Mouse (Mus musculus): ENCODE measurements around the gene Krtap13. TPM values are rescaled to one million over a fixed set of nuclear protein-coding genes. Genes with fewer than 3 reads are reported as not detected.
"Not testable (repeated sequence)": the region's sequence is repeated elsewhere in the genome, so short reads cannot be mapped to it uniquely, and the experiment has no call there.

The Krtap13 gene
- not detected in 2 replicates for polyA plus RNA-seq (2015; fragmentation: Nextera tagmentation; extraction: Ambion mirVana)

GRCm38 (mm10) chr16:88751535-88751934 is at the start of gene Krtap13:
TSS of gene Krtap13 (minus strand) at chr16:88751635.
- ATAC-seq (ENCODE audit: insufficient number of reproducible peaks, insufficient read depth, low FRiP score, low TSS enrichment, low read depth); H3K9ac ChIP-seq; H3K27me3 ChIP-seq; H3K9me3 ChIP-seq; H3K27ac ChIP-seq; H3K4me1 ChIP-seq; H3K4me3 ChIP-seq; H3K36me3 ChIP-seq; H3K4me2 ChIP-seq: not testable (repeated sequence)
- 87% methylated on average over 3 of the region's 3 CpGs for WGBS

- Histone ChIP-seq H3K9ac (no peak overlapping the region), H3K4me1 (no peaks in the 10 kb centered on the region), H3K4me2 (no peak overlapping the region), H3K9me3 (no peaks in the 10 kb centered on the region), H3K36me3 (no peaks in the 10 kb centered on the region), H3K27me3 (no peaks in the 10 kb centered on the region), H3K27ac (no peak overlapping the region), H3K4me3 (no peak overlapping the region)
- ATAC-seq (ENCODE audit: insufficient number of reproducible peaks, insufficient read depth, low FRiP score, low TSS enrichment, low read depth): no peak
- WGBS: 81% methylated on average over 2 of the region's 2 CpGs
Measured at GRCm38 (mm10) chr16:88786786-88787185, 35.4 kb upstream of the Krtap13 start.

- Histone ChIP-seq H3K4me2 (no peak within 1 kb of the TSS), H3K4me3 (no peak within 1 kb of the TSS), H3K27me3 (no peaks in the 10 kb centered on the region), H3K4me1 (no peaks in the 10 kb centered on the region), H3K9me3 (no peaks in the 10 kb centered on the region), H3K9ac (no peak within 1 kb of the TSS), H3K36me3 (no peaks in the 10 kb centered on the region), H3K27ac (no peak within 1 kb of the TSS)
- 81% methylated on average over 6 of the region's 6 CpGs for WGBS
- ATAC-seq (ENCODE audit: insufficient number of reproducible peaks, insufficient read depth, low FRiP score, low TSS enrichment, low read depth): no peak
Measured at GRCm38 (mm10) chr16:88777596-88777995, 26.2 kb upstream of the Krtap13 start, which contains the start of gene Gm5965. TSS of gene Gm5965 (plus strand) at chr16:88777896.

- WGBS: 85% methylated on average over 2 of the region's 2 CpGs
- no peak for ATAC-seq (ENCODE audit: insufficient number of reproducible peaks, insufficient read depth, low FRiP score, low TSS enrichment, low read depth)
Measured at GRCm38 (mm10) chr16:88774106-88774505, 22.7 kb upstream of the Krtap13 start, which contains the start of gene 2310057N15Rik. TSS of gene 2310057N15Rik (minus strand) at chr16:88774206.

GRCm38 (mm10) chr16:88758547-88758946 is 7.1 kb upstream of the Krtap13 start, which contains the start of gene 2310034C09Rik:
TSS of gene 2310034C09Rik (plus strand) at chr16:88758847.
- WGBS: 92% methylated on average over 3 of the region's 3 CpGs
- H3K4me2 ChIP-seq; H3K9ac ChIP-seq; H3K4me1 ChIP-seq; H3K36me3 ChIP-seq; H3K27me3 ChIP-seq; H3K4me3 ChIP-seq; ATAC-seq (ENCODE audit: insufficient number of reproducible peaks, insufficient read depth, low FRiP score, low TSS enrichment, low read depth); H3K9me3 ChIP-seq; H3K27ac ChIP-seq: not testable (repeated sequence)

More at GRCm38 (mm10) chr16:88774106-88774505, 22.7 kb upstream of the Krtap13 start, which contains the start of gene 2310057N15Rik:
- H3K4me1 ChIP-seq: no peaks in the 10 kb centered on the region
- no peak within 1 kb of the TSS for H3K4me3 ChIP-seq
- H3K9me3 ChIP-seq: no peaks in the 10 kb centered on the region
- no peak within 1 kb of the TSS for H3K4me2 ChIP-seq
- H3K27ac ChIP-seq: no peak within 1 kb of the TSS
- H3K27me3 ChIP-seq: no peaks in the 10 kb centered on the region
- no peak within 1 kb of the TSS for H3K9ac ChIP-seq
- no peaks in the 10 kb centered on the region for H3K36me3 ChIP-seq

GRCm38 (mm10) chr16:88747943-88748342 is 3.5 kb downstream of the Krtap13 start:
- Histone ChIP-seq H3K4me2 (no peak overlapping the region), H3K36me3 (no peaks in the 10 kb centered on the region), H3K27me3 (no peaks in the 10 kb centered on the region), H3K9me3 (no peaks in the 10 kb centered on the region), H3K27ac (no peak overlapping the region), H3K9ac (no peak overlapping the region), H3K4me3 (no peak overlapping the region), H3K4me1 (no peaks in the 10 kb centered on the region)
- ATAC-seq (ENCODE audit: insufficient number of reproducible peaks, insufficient read depth, low FRiP score, low TSS enrichment, low read depth): no peak
- WGBS: 42% methylated on average over 4 of the region's 4 CpGs

GRCm38 (mm10) chr16:88744750-88745340 is 6.6 kb downstream of the Krtap13 start:
- Histone ChIP-seq H3K36me3 (no peaks in the 10 kb centered on the region), H3K27ac (no peak overlapping the region), H3K4me3 (no peak overlapping the region), H3K9me3 (no peaks in the 10 kb centered on the region), H3K27me3 (no peaks in the 10 kb centered on the region), H3K4me2 (no peak overlapping the region), H3K9ac (no peak overlapping the region), H3K4me1 (no peaks in the 10 kb centered on the region)
- 80% methylated on average over 4 of the region's 4 CpGs for WGBS
- ATAC-seq (ENCODE audit: insufficient number of reproducible peaks, insufficient read depth, low FRiP score, low TSS enrichment, low read depth): no peak

GRCm38 (mm10) chr16:88735391-88735790 is 16.0 kb downstream of the Krtap13 start:
- no peak overlapping the region for H3K27ac ChIP-seq
- no peak overlapping the region for H3K4me3 ChIP-seq
- H3K9me3 ChIP-seq: no peaks in the 10 kb centered on the region; the same call in 1 of the 2 replicates
- H3K4me1 ChIP-seq: no peaks in the 10 kb centered on the region
- 60% methylated on average over 2 of the region's 2 CpGs for WGBS
- ATAC-seq (ENCODE audit: insufficient number of reproducible peaks, insufficient read depth, low FRiP score, low TSS enrichment, low read depth): no peak
- no peak overlapping the region for H3K9ac ChIP-seq
- H3K36me3 ChIP-seq: no peaks in the 10 kb centered on the region
- no peak overlapping the region for H3K4me2 ChIP-seq
- H3K27me3 ChIP-seq: no peaks in the 10 kb centered on the region

- Histone ChIP-seq H3K9me3 (no peaks in the 10 kb centered on the region; the same call in 1 of the 2 replicates), H3K9ac (no peak within 1 kb of the TSS), H3K4me1 (no peaks in the 10 kb centered on the region), H3K4me3 (no peak within 1 kb of the TSS), H3K4me2 (no peak within 1 kb of the TSS), H3K27me3 (no peaks in the 10 kb centered on the region), H3K36me3 (no peaks in the 10 kb centered on the region), H3K27ac (no peak within 1 kb of the TSS)
- 72% methylated on average over 4 of the region's 4 CpGs for WGBS
- no peak for ATAC-seq (ENCODE audit: insufficient number of reproducible peaks, insufficient read depth, low FRiP score, low TSS enrichment, low read depth)
Measured at GRCm38 (mm10) chr16:88728812-88729275, 22.6 kb downstream of the Krtap13 start, which contains the start of gene Krtap13-1. TSS of gene Krtap13-1 (plus strand) at chr16:88728862.

- no peak overlapping the region for H3K4me2 ChIP-seq
- ATAC-seq (ENCODE audit: insufficient number of reproducible peaks, insufficient read depth, low FRiP score, low TSS enrichment, low read depth): no peak
- H3K36me3 ChIP-seq: no peaks in the 10 kb centered on the region
- no peaks in the 10 kb centered on the region for H3K9me3 ChIP-seq
- H3K4me3 ChIP-seq: no peak overlapping the region
- no peak overlapping the region for H3K9ac ChIP-seq
- WGBS: 28% methylated on average over 1 of the region's 1 CpGs
- no peaks in the 10 kb centered on the region for H3K4me1 ChIP-seq
- H3K27ac ChIP-seq: no peak overlapping the region
- no peaks in the 10 kb centered on the region for H3K27me3 ChIP-seq
Measured at GRCm38 (mm10) chr16:88720031-88720430, 31.4 kb downstream of the Krtap13 start.

GRCm38 (mm10) chr16:88716549-88716948 is 34.9 kb downstream of the Krtap13 start:
- Histone ChIP-seq H3K9me3 (no peaks in the 10 kb centered on the region), H3K27ac (no peak overlapping the region), H3K4me1 (no peaks in the 10 kb centered on the region), H3K27me3 (no peaks in the 10 kb centered on the region), H3K36me3 (no peaks in the 10 kb centered on the region), H3K4me3 (no peak overlapping the region), H3K4me2 (no peak overlapping the region), H3K9ac (no peak overlapping the region)
- ATAC-seq (ENCODE audit: insufficient number of reproducible peaks, insufficient read depth, low FRiP score, low TSS enrichment, low read depth): peak; percentile 62; the same call in 1 of the 2 replicates

GRCm38 (mm10) chr16:88711245-88711644 is 40.2 kb downstream of the Krtap13 start:
- no peak overlapping the region for H3K4me3 ChIP-seq
- no peaks in the 10 kb centered on the region for H3K9me3 ChIP-seq
- H3K4me1 ChIP-seq: no peaks in the 10 kb centered on the region
- no peaks in the 10 kb centered on the region for H3K27me3 ChIP-seq
- no peak for ATAC-seq (ENCODE audit: insufficient number of reproducible peaks, insufficient read depth, low FRiP score, low TSS enrichment, low read depth)
- H3K27ac ChIP-seq: no peak overlapping the region
- no peak overlapping the region for H3K4me2 ChIP-seq
- H3K36me3 ChIP-seq: no peaks in the 10 kb centered on the region
- 77% methylated on average over 6 of the region's 6 CpGs for WGBS
- H3K9ac ChIP-seq: no peak overlapping the region
